Mouse (Mus musculus) heart, adult 2 months (tissue): ENCODE results near the gene Acot8.

Experiments
- CTCF ChIP-seq: fragments of 200-600 bp; IDR thresholded peaks from 2 replicates; pipeline ENCODE4 v1.8.1; 2022; ENCODE audit warnings: antibody characterized with exemption, mild to moderate bottlenecking, moderate library complexity
- POLR2A ChIP-seq: fragments of 200-500 bp; IDR thresholded peaks from 2 replicates; pipeline ENCODE4 v1.6.1; 2011; ENCODE audit warnings: mild to moderate bottlenecking, low read depth, low read length, control low read depth; ENCODE audit not compliant: insufficient read depth

DNA sequence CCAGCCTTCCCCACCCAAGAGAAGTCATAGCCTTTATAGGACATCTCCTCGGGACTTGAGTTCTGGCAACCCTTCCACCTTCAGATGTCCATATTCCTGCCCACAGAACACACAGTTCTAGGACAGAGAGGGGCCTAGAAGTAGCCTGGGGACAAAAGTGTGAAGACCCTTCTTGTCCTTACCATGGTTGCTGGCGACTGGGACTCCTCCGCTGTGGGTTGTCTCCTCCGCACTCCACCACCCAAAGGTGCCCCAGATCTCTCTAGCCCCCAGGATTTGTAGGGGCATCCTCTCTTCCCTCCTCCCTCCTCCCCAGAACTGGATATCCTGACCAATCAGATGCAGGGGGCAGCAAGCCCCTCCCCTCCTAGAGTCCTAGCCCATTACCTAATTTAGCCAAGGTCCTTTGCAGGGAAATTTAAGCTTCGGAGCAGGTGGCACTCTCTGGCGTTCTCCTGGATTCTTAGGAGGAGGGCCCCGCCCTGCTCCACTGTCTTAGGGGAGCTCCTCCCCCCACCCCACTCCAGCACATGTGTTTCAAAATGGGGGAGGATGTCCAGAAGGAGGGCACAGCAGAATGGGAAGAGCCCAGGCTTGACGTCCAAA, 25.1 kb downstream of the Acot8 start, which contains the start of gene Tnnc2:
- no peak for TF ChIP-seq CTCF
- no peak for TF ChIP-seq POLR2A
